Mouse (Mus musculus): ENCODE measurements around the gene Elac2.

The Elac2 gene

GRCm38 (mm10) chr11:64978720-64979488 is at the start of gene Elac2:
Elac2 (plus strand) TSS chr11:64979038.
- DNase-seq (ENCODE audit: low read depth): peak; percentile 95

GRCm38 (mm10) chr11:64929130-64929529 is 49.7 kb upstream of the Elac2 start:
- no peak for DNase-seq (ENCODE audit: low read depth)

- no peak for DNase-seq (ENCODE audit: low read depth)
Observed at GRCm38 (mm10) chr11:64931060-64931770, 47.6 kb upstream of the Elac2 start.

- DNase-seq (ENCODE audit: low read depth): no peak
Observed at GRCm38 (mm10) chr11:64937226-64937625, 41.6 kb upstream of the Elac2 start.

- DNase-seq (ENCODE audit: low read depth): no peak
Observed at GRCm38 (mm10) chr11:64941193-64941592, 37.6 kb upstream of the Elac2 start.

GRCm38 (mm10) chr11:64949782-64950181 is 29.1 kb upstream of the Elac2 start:
- no peak for DNase-seq (ENCODE audit: low read depth)

- DNase-seq (ENCODE audit: low read depth): no peak
Observed at GRCm38 (mm10) chr11:64956962-64957729, 21.7 kb upstream of the Elac2 start.

- DNase-seq (ENCODE audit: low read depth): no peak
Observed at GRCm38 (mm10) chr11:64962629-64963028, 16.2 kb upstream of the Elac2 start.

- no peak for DNase-seq (ENCODE audit: low read depth)
Observed at GRCm38 (mm10) chr11:64968507-64968906, 10.3 kb upstream of the Elac2 start.

GRCm38 (mm10) chr11:64968939-64969342 is 9.9 kb upstream of the Elac2 start:
- DNase-seq (ENCODE audit: low read depth): no peak

- DNase-seq (ENCODE audit: low read depth): no peak
Observed at GRCm38 (mm10) chr11:64971471-64971988, 7.3 kb upstream of the Elac2 start.

GRCm38 (mm10) chr11:64972418-64972817 is 6.4 kb upstream of the Elac2 start:
- DNase-seq (ENCODE audit: low read depth): no peak

- no peak for DNase-seq (ENCODE audit: low read depth)
Observed at GRCm38 (mm10) chr11:64979489-64979845, 629 bp downstream of the Elac2 start.

- no peak for DNase-seq (ENCODE audit: low read depth)
Observed at GRCm38 (mm10) chr11:64988556-64988955, 9.7 kb downstream of the Elac2 start.

GRCm38 (mm10) chr11:64998439-64998838 is 19.6 kb downstream of the Elac2 start:
- DNase-seq (ENCODE audit: low read depth): no peak

- no peak for DNase-seq (ENCODE audit: low read depth)
Observed at GRCm38 (mm10) chr11:64999685-65000084, 20.8 kb downstream of the Elac2 start.

GRCm38 (mm10) chr11:65001729-65002128 is 22.9 kb downstream of the Elac2 start:
- no peak for DNase-seq (ENCODE audit: low read depth)

- no peak for DNase-seq (ENCODE audit: low read depth)
Observed at GRCm38 (mm10) chr11:65003611-65004010, 24.8 kb downstream of the Elac2 start.

GRCm38 (mm10) chr11:65004836-65005235 is 26.0 kb downstream of the Elac2 start:
- no peak for DNase-seq (ENCODE audit: low read depth)

- DNase-seq (ENCODE audit: low read depth): no peak
Observed at GRCm38 (mm10) chr11:65006047-65006446, 27.2 kb downstream of the Elac2 start.

- DNase-seq (ENCODE audit: low read depth): no peak
Observed at GRCm38 (mm10) chr11:65013906-65014305, 35.1 kb downstream of the Elac2 start.

GRCm38 (mm10) chr11:65016754-65017153 is 37.9 kb downstream of the Elac2 start:
- no peak for DNase-seq (ENCODE audit: low read depth)

GRCm38 (mm10) chr11:65020744-65021143 is 41.9 kb downstream of the Elac2 start:
- DNase-seq (ENCODE audit: low read depth): no peak

All from c-Kit-positive CD71-negative TER-119-negative erythroid progenitor cells, embryonic 14.5 days (primary cell).